Mouse (Mus musculus) stomach, embryonic 14.5 days (tissue): ENCODE measurements around the gene Adam6a. TPM values are rescaled to one million over a fixed set of nuclear protein-coding genes. Genes with fewer than 3 reads are reported as not detected.
"Not testable (repeated sequence)": the region's sequence is repeated elsewhere in the genome, so short reads cannot be mapped to it uniquely, and the experiment has no call there.

Experiments used
- ATAC-seq: fragments of 200-750 bp; cut with Nextera tagmentation; 2 replicates; pipeline ENCODE4 v1.8.0; 2017; ENCODE audit warnings: low read depth, moderate TSS enrichment; ENCODE audit not compliant: insufficient number of reproducible peaks, insufficient read depth, low FRiP score
- H3K27ac ChIP-seq: fragments of 300-500 bp; sonication (generic); 2 replicates; pipeline ENCODE4 v1.5.1; 2014; ENCODE audit warnings: mild to moderate bottlenecking, low read length, moderate library complexity, mixed read lengths
- H3K27me3 ChIP-seq: fragments of 300-500 bp; sonication (generic); 2 replicates; pipeline ENCODE4 v1.6.1; 2014; ENCODE audit warnings: low read length, control low read depth, mixed read lengths; ENCODE audit not compliant: control insufficient read depth, insufficient read depth
- H3K36me3 ChIP-seq: fragments of 300-500 bp; sonication (generic); 2 replicates; pipeline ENCODE4 v1.6.1; 2014; ENCODE audit warnings: mild to moderate bottlenecking, control low read depth, low read length, moderate library complexity, mixed read lengths; ENCODE audit not compliant: control insufficient read depth, insufficient read depth
- H3K4me1 ChIP-seq: fragments of 300-500 bp; sonication (generic); 2 replicates; pipeline ENCODE4 v1.6.1; 2014; ENCODE audit warnings: low read length, control low read depth, mixed read lengths; ENCODE audit not compliant: control insufficient read depth, insufficient read depth
- H3K4me2 ChIP-seq: fragments of 300-500 bp; sonication (generic); replicated peaks from 2 replicates; pipeline ENCODE4 v1.6.1; 2014; ENCODE audit warnings: low read depth, low read length, control low read depth
- H3K4me3 ChIP-seq: fragments of 300-500 bp; sonication (generic); 2 replicates; pipeline ENCODE4 v1.5.1; 2014; ENCODE audit warnings: low read depth, low read length, control low read depth
- H3K9ac ChIP-seq: fragments of 300-500 bp; sonication (generic); replicated peaks from 2 replicates; pipeline ENCODE4 v1.6.1; 2014; ENCODE audit warnings: low read depth, mild to moderate bottlenecking, control low read depth, low read length, moderate library complexity, mixed read lengths
- H3K9me3 ChIP-seq: fragments of 300-500 bp; sonication (generic); 2 replicates; pipeline ENCODE4 v1.6.1; 2016; ENCODE audit warnings: low read depth, low read length, control low read depth; ENCODE audit not compliant: control insufficient read depth
- WGBS: fragments of 180-500 bp; shearing (Covaris S2); extraction: QIAGEN DNeasy Blood & Tissue Kit; methylation state at CpG from one replicate; pipeline ENCODE4 v1.1.7; 2014; 5-methylcytosine and 5-hydroxymethylcytosine counted together
- polyA plus RNA-seq: library from polyadenylated mRNA; unstranded; fragments of >200 nt; fragmentation: Nextera tagmentation; extraction: Ambion mirVana; gene quantifications from 2 replicates; pipeline ENCODE4 v1.2.1, GENCODE M21; 2014

The Adam6a gene
- not detected in 2 replicates for polyA plus RNA-seq

DNA sequence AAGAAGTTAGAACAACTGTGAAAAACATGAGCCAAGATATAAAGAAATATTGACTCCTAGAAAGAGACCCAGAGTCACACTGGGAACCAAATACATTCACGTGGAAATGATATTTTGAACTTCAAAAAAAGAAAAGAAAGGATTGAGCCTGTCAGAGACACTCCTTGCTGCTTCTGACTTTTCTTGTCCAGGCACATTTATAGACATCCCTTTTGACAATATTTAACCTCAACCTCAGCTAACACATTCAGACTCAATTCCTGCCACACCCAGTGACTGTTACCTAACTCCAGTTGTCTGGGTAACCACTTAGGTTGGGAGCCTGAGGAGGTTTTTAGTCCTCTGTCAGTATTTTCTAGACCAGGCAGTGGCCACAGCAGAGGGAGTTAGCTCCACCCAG is at the start of gene Adam6a:
Gene Adam6a (plus strand): TSS at position 301 of the 400 bp plus-strand sequence.
- H3K36me3 ChIP-seq, H3K4me2 ChIP-seq, H3K9ac ChIP-seq, H3K27ac ChIP-seq, H3K27me3 ChIP-seq, H3K9me3 ChIP-seq, ATAC-seq, H3K4me1 ChIP-seq, H3K4me3 ChIP-seq: not testable (repeated sequence)
- 83% methylated on average over 1 of the region's 1 CpGs for WGBS

DNA sequence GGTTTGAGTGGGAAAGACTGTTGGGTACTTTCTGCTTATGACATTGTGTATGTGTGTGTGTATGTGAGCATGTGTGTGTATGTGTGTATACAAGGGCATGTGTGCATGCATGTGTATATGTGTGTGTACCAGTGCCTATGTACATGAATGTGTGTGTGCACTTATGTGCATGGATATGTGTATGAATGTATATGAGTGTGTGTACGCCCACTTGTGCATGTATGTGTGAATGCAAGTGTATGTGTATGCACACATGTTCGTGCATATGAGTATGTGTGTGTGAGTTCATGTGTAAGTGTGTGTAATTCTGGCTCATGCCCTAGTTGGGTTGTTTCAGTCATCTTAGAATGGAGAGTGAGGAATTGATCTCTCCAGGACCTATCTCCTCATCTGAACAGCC is 17.8 kb upstream of the Adam6a start:
- H3K9ac ChIP-seq = no peak overlapping the region
- WGBS = 82% methylated on average over 2 of the region's 2 CpGs
- no peak overlapping the region for H3K4me3 ChIP-seq
- no peaks in the 10 kb centered on the region for H3K4me1 ChIP-seq
- no peaks in the 10 kb centered on the region for H3K9me3 ChIP-seq
- ATAC-seq = no peak
- no peaks in the 10 kb centered on the region for H3K36me3 ChIP-seq
- H3K4me2 ChIP-seq = no peak overlapping the region
- no peaks in the 10 kb centered on the region for H3K27me3 ChIP-seq
- H3K27ac ChIP-seq = no peak overlapping the region

DNA sequence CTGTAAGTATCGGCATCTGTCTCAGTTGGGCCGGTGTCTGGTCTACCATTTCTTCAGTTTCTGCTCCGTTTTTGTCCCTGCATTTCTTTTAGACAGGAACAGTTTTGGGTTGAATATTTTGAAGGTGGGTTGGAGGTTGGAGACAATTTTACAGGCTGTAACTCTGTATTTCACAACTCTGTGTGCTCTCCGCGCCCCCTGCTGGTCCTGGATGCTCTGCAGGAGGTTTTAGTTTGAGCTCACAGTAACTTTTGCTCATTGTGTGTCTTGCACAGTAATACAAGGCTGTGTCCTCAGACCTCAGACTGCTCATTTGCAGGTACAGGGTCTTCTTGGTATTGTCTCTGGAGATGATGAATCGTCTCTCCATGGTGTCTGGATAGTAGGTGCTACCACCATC is 34.5 kb downstream of the Adam6a start:
- no peak overlapping the region for H3K4me3 ChIP-seq
- no peak for ATAC-seq
- H3K4me2 ChIP-seq = no peak overlapping the region
- WGBS = 52% methylated on average over 6 of the region's 6 CpGs
- no peaks in the 10 kb centered on the region for H3K36me3 ChIP-seq
- H3K27me3 ChIP-seq = no peaks in the 10 kb centered on the region
- no peaks in the 10 kb centered on the region for H3K9me3 ChIP-seq
- no peak overlapping the region for H3K9ac ChIP-seq
- no peak overlapping the region for H3K27ac ChIP-seq
- H3K4me1 ChIP-seq = no peaks in the 10 kb centered on the region

DNA sequence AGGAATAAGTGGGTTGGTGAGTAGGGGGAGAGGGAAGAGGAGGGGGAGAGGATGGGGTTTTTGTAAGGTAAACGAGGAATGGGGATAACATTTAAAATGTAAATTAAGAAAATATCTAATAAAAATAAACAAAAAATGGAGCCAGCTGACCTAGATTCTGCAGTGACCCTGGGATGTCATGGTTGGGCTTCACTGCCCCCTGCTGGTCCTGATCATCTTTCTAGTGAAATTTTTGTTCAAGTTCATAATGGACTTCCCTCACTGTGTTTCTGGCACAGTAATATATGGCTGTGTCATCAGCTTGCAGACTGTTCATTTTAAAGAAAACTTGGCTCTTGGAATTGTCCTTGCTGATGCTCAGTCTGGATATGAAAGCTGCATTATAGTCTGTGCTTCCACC is 44.3 kb downstream of the Adam6a start:
- Histone ChIP-seq H3K9ac (no peak overlapping the region), H3K4me1 (no peaks in the 10 kb centered on the region), H3K4me2 (no peak overlapping the region), H3K36me3 (no peaks in the 10 kb centered on the region), H3K27ac (no peak overlapping the region), H3K9me3 (no peaks in the 10 kb centered on the region), H3K4me3 (no peak overlapping the region), H3K27me3 (no peaks in the 10 kb centered on the region)
- ATAC-seq = no peak
- WGBS = 59% methylated on average over 1 of the region's 1 CpGs

Other genes starting within 250 kb of the Adam6a start
- not detected in 2 replicates for gene Adam6b, start 54.4 kb upstream of the Adam6a start, polyA plus RNA-seq